Mouse (Mus musculus): ENCODE data around the gene Wdr18.

Wdr18 gene

GRCm38 (mm10) chr10:79979401-79980155 is 19.6 kb downstream of the Wdr18 start:
- no peak for DNase-seq

DNA sequence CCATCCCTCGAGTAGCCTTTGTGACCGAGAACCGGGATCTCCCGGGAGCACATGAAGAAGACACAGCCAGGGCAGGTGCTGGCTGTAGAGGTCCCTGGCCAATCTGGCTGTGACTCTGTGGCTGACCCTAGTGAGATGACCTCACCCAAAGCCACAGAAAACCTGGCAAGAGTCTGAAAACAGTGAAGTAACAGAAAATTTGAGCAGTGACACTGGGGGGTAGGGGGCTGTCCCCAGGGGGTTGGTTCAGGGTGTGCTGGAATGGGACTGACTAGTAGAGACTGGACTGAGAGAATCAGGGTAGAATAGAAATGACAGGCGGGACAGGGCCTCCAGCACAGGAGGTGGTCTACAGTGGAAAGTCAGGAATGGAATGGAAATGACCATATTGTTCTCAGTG is 23.3 kb downstream of the Wdr18 start:
- no peak for DNase-seq

DNA sequence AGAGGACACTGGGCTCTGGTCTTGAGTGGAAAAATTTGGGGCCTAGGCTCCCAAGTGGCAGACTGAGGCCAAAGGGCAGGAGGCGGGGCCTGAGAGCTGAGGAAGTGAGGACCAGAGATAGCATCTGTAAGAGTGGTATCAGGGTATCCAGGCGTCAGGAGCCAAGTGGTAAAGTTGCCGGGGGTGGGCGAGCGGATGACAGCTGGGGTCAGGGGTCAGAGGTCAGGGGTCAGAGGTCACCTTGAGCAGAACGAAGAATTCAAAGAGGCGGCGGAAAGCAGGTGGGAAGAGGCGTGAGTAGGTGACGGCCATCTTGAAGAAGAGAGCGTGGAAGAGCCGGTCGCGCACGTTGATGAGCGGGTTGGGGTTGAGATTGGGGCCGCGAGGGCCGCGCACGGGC is 23.7 kb downstream of the Wdr18 start:
- DNase-seq, result peak; percentile 61 to 81

- DNase-seq, result peak; percentile 88 to 91
These were observed 24.4 kb downstream of the Wdr18 start, which contains the start of gene Tmem259 for GRCm38 (mm10) chr10:79984195-79984816. TSS of gene Tmem259 (minus strand) at chr10:79984330.

GRCm38 (mm10) chr10:79984871-79985270 is 24.9 kb downstream of the Wdr18 start:
- peak; percentile 95 to 97 for DNase-seq

DNA sequence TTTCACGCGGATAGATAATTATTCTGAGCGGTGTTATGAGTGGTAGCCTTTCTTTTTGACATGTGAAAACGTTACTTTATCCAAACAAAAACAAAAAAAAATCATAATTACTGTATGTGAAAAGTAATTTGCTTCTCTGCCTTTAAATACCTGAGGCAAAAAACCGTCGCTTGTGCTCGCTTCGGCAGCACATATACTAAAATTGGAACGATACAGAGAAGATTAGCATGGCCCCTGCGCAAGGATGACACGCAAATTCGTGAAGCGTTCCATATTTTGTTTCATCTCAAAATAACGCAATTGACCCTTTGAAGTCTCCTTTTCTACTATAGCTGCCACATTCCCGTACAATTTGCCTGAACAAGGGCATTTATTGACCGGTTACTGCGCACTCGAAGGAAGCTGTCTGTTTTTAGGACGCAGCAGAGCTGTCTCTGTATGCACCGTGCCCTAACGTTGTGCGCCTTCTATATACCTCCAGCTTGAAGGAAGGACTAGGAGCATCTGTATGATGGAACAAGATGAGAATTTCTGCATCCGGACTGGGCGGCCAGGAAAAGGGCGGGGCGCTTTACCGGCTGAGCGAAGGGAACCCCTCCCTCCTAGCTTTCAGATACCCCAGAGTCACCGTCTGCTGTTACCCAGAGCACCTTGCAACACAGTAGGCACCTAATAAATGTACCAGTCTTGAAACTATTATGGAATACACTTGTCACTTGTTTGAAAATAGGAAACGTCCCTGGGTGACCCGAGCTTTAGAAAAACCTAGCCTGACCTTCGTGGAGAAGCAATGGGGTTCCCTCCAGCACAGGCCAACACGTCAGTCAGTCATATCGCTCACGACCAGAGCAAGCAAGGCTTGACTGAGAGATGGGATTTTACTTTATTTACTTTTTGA is 25.6 kb downstream of the Wdr18 start:
- DNase-seq, result peak; percentile 75 to 85

- no peak for DNase-seq
These were observed 26.4 kb downstream of the Wdr18 start for GRCm38 (mm10) chr10:79986232-79986878.

- DNase-seq, result peak; percentile 91 to 92
These were observed 27.0 kb downstream of the Wdr18 start for GRCm38 (mm10) chr10:79986963-79987362.

DNA sequence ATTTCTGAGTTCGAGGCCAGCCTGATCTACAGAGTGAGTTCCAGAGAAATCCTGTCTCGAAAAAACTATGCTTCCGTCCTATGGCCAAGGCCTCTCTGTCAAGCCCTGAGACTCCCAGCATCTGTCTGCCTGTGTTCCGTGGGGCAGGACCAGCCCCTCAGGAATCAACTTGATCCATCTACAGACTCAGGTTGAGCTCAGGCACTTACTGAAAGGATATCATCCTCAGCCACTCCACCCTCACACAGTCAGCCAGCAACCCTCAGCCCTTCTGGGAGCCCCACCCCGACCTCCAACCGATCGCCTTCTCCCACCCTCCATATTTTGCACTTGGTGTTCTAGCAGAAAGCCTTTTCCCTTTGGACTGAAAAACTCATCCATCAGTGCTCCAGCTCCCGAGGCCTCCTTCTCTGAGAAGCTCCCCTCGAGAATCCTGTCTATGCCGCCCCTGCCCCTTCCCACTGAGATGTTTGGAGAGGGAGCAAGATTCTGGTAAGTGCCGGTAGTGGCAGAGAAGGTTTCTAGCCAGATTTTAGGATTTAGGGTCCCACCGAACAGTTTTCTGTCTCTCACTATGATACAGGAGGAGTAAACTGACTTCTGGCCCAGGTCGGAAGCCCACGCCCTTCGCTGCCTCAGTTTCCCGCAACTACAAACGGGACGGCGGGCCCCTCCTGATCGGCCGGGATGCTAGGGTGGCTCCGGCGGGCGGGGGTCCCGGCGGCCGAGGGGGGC is 28.0 kb downstream of the Wdr18 start:
- peak in 1 of 2 experiments; percentile 18 for DNase-seq

DNA sequence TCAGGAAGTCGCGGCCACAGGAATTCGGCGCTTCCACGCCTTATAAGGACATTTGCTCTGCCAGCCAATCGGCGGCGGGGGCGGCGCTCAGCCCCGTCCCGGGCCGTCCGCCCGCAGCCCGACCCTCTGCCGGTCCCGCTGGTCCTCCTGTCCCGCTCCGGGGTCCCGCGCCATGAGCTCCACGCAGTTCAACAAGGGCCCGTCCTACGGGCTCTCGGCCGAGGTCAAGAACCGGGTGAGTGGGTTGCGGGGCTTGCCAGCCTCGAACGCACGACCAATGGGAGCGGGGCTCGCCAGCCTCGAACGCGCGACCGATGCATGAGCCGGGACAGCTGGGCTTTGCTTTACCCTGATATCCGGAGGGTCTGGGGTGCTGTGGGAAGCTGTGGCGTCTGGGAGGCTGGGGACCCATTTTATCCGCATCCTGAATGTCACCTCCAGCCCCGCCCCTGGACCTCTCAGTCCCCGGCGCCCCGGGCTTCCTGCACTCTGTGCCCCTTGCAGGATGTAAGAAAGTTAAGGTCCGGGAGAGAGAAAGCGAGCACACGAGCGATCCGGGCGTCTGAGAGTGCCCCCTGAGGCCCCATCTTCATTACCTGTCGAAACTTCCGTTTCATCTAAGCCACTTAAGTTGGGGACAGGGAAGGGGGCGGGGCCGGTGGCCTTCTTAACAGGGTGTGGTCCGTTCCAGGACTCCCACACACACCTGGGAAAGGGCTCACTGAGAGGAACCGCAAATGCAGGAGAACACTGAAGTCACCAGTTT is 28.7 kb downstream of the Wdr18 start, which contains the start of gene Cnn2:
Gene Cnn2, plus strand, starts transcription at position 79 of the 766 bp plus-strand sequence.
- DNase-seq, result peak; percentile 71 to 79

DNA sequence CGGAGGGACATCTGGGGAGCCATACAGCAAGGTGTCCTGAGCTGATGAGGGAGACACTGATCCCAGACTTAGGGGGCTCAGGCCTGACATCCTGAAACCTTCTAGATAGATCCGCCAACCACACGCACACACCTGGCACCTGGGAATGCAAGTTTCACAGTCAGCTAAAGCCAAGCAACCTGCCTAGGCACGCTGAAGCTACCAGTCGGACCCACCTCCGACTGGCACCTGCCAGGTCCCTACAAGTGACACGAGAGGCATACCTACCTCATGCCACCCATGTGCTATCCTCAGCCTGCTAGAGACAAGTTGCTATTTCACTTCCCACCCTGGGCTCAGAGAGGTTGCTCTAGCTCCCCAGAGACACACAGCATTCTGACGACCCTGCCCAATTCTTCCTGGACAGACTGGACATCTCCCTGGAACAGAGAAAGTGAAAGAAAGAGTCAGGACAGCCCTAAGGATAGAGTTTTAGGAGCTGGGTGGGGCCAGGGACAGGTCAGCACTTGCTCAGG is 29.4 kb downstream of the Wdr18 start:
- DNase-seq, result no peak

DNA sequence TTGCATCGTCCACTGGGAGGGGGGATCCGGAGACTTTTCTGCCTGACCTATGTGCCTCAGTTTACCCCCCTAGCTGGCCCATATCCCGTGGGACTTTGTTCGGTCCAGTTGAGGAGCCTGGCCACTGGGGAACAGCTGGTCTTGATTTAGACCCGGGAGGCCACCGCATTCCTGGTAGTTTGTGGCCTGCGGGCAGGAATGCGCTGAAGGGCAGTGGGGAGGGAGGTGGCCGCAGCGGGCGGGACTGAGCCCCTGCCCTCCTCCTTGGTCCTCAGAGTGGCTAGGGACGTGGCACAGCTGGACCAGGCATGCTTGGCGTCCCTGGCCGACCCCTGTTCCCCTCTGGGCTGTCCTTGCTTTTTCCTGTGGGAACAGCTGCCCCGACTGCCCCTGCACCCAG is 29.9 kb downstream of the Wdr18 start:
- no peak for DNase-seq

- no peak for DNase-seq
These were observed 31.1 kb downstream of the Wdr18 start for GRCm38 (mm10) chr10:79991099-79991498.

DNA sequence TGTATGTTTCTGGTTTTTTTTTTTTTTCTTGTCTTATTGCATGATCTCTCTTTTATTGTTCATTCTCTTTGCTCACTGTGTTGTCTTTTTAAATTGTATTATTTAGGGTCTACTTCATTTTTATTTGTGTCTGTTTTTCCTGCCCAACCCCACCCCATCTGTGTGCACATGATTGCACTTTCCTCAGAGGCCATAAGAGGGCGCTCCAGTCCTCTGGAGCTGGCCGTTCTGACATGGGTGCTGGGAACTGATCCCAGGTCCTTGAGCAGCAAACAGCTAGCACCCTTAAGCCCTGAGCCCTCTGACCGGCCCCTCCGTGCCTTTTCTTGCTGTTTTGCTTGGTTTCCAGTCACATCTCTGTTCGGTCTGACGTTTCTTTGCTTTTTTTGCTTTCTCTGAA is 31.6 kb downstream of the Wdr18 start:
- no peak for DNase-seq

DNA sequence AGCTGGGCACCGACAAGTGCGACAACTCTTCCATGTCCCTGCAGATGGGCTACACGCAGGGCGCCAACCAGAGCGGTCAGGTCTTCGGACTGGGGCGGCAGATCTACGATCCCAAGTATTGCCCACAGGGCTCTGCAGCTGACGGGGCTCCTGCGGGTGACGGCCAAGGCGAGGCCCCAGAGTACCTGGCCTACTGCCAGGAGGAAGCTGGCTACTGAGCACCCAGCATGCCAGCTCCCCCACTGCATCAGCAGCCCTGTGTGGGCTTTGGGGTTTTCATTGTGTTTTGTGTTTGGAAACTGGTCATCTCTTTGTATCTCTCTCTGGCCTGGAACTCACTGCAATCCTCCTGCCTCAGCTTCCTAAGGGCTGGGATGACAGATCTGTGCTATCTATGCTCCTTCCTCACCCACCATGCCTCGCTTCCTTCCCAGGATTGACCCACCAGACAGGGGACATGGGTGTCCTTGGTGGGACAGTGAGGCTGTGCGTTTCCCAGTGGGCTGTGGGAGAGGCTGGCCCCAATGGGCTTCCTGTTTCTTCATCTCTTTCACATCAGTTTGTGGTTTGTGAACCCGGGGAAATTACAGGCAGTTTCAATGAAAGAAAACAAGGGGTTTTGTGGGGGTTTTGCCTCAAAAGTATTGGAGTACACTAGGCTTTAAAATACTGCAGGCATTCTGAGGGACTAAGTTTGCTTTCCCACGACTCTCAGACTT is 34.6 kb downstream of the Wdr18 start:
- no peak for DNase-seq

- DNase-seq, result no peak
These were observed 35.7 kb downstream of the Wdr18 start for GRCm38 (mm10) chr10:79995636-79996035.

DNA sequence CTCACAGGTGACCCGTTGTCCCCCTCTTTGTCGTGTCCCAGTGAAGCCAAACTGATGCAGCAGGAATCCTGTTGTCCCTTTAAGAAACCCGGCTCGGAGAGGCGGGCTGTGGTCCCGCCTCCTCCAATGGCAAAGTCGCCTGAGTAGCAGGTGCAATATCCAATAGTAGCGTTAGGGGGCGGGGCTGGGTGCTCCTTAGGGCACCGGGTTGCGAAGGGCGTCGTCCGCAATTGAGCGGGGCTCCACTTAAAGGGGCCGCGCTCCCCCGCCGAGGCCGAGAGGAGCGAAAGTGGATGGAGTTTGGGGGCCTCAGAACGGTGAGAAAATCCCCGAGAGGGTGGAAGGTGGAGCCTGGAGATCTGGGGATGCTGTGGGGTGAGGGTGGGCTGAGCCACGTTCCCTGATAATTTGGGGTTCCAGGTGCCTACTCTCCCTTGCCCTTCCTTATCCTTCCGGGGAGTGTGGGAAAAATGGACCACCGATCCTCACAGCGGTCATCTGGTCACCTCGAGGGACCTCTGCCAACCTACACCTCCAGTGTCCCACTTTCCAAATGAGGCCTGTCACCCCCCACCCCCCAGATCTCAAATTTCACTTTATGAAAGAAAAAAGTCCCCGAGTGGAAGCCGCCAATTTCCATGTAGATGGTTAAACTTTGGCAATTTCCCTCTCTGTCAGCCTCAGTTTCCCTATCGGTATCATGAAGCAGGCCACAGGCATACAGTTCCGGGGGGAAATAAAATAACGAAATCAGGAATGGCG is 36.5 kb downstream of the Wdr18 start, which contains the start of gene Abca7:
Gene Abca7, plus strand, starts transcription at position 223 of the 762 bp plus-strand sequence.
- peak; percentile 97 to 99 for DNase-seq

- peak; percentile 74 to 80 for DNase-seq
These were observed 37.2 kb downstream of the Wdr18 start for GRCm38 (mm10) chr10:79997034-79997760.

DNA sequence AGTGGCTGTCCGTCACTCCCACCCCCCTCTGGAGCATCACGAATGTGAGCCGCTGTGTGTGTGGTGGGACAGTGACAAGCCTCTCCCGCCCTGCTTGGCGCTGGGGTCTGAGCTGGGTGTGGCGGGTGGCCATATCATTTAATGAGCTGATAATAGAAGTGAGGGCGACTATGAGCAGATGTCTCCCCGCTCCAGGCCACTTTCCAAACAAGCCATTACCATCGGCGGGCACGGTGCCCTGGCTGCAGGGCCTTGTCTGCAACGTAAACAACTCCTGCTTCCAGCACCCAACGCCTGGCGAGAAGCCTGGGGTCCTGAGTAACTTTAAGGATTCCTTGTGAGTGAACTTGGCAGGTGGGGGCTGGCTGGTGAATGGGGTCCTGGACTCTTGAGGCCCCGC is 37.9 kb downstream of the Wdr18 start:
- DNase-seq, result no peak

Data from thymus, postnatal 36 days (tissue).